Comparison of ENCODE assay signal across 7 mouse cellular contexts in the genomic region with DNA sequence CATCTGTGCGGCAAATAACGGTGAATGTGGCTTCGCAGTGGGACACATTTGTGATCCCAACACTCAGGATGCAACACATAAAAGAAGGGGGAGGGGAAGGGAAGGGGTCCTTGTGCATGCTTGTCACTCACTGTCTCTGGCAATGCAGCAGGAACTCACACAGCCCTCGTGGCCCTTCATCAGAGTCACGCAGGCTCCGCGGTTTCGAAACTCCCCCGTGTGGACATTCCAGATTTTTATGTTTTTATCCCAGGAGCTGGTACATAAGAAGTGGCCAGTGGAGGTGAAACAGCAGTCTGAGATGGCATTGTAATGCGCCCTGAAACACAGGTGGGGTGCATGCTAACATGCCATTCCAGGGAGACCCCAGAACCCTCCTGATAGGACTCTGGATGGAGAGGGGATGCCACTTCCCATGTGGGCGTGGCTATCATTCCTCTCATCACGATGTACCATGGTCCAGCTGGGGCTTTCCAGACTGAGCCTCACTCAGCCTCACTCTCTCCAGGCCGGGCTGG. TPM values are rescaled to one million over a fixed set of nuclear protein-coding genes. Genes with fewer than 3 reads are reported as not detected.
A peak's percentile ranks its signal among the peaks of the same experiment; 100 is the strongest.
DNase-seq lines count a peak whose midpoint lies in the region; ATAC-seq lines count a peak whose summit lies in the region.

No protein-coding gene starts in this region.

- H3K9ac ChIP-seq in forebrain, embryonic 13.5 days = 0 out of 2 replicates have a peak overlapping the region, but pooled peaks have one; percentile 28
- peak overlapping the region; percentile 47 for H3K9ac ChIP-seq in hindbrain, embryonic 16.5 days (ENCODE audit: low read depth, low read length)
- no peak overlapping the region for H3K9ac ChIP-seq in limb, embryonic 12.5 days (replicated peaks)
- H3K9ac ChIP-seq in midbrain, embryonic 16.5 days (ENCODE audit: low read depth, low read length) = peak overlapping the region; percentile 53; the same call in 1 of the 2 replicates

- no peaks in the 10 kb centered on the region for H3K36me3 ChIP-seq in forebrain, embryonic 13.5 days (ENCODE audit: poor library complexity, severe bottlenecking)
- no peaks in the 10 kb centered on the region for H3K36me3 ChIP-seq in hindbrain, embryonic 16.5 days (ENCODE audit: control insufficient read depth, insufficient read depth, low read length)
- no peaks in the 10 kb centered on the region for H3K36me3 ChIP-seq in limb, embryonic 12.5 days
- no peaks in the 10 kb centered on the region for H3K36me3 ChIP-seq in midbrain, embryonic 16.5 days (ENCODE audit: control insufficient read depth, insufficient read depth, low read length)

- peak; percentile 78 for ATAC-seq in forebrain, embryonic 13.5 days
- ATAC-seq in hindbrain, embryonic 16.5 days = peak; percentile 90
- ATAC-seq in limb, embryonic 12.5 days (ENCODE audit: insufficient number of reproducible peaks, insufficient read depth, low FRiP score, low TSS enrichment, low read depth) = no peak; the same call in 1 of the 2 replicates
- peak; percentile 83 for ATAC-seq in midbrain, embryonic 16.5 days

- WGBS in forebrain, embryonic 13.5 days = 5% methylated on average over 12 of the region's 13 CpGs
- WGBS in hindbrain, embryonic 16.5 days = 5% methylated on average over 13 of the region's 13 CpGs
- 10% methylated on average over 13 of the region's 13 CpGs for WGBS in limb, embryonic 12.5 days
- WGBS in midbrain, embryonic 16.5 days = 4% methylated on average over 12 of the region's 13 CpGs

- H3K27ac ChIP-seq in forebrain, embryonic 13.5 days = no peak overlapping the region
- no peak overlapping the region for H3K27ac ChIP-seq in hindbrain, embryonic 16.5 days (ENCODE audit: low read depth, low read length)
- no peak overlapping the region for H3K27ac ChIP-seq in limb, embryonic 12.5 days
- H3K27ac ChIP-seq in midbrain, embryonic 16.5 days (ENCODE audit: low read length) = peak overlapping the region; percentile 59

- peak overlapping the region; percentile 13 for H3K4me3 ChIP-seq in forebrain, embryonic 13.5 days
- peak overlapping the region; percentile 25 for H3K4me3 ChIP-seq in hindbrain, embryonic 16.5 days (ENCODE audit: low read length)
- H3K4me3 ChIP-seq in limb, embryonic 12.5 days (replicated peaks) = no peak overlapping the region
- H3K4me3 ChIP-seq in midbrain, embryonic 16.5 days (ENCODE audit: low read depth, low read length) = peak overlapping the region; percentile 29

- peak; percentile 81 for DNase-seq in R1 (ENCODE audit: low read depth, low spot score)
- DNase-seq in cerebellum, adult 11 months = peak; percentile 34
- no peak for DNase-seq in natural killer cell, adult 2 months (ENCODE audit: low spot score in 2 of 2)

- no peaks in the 10 kb centered on the region for H3K27me3 ChIP-seq in forebrain, embryonic 13.5 days
- H3K27me3 ChIP-seq in hindbrain, embryonic 16.5 days (replicated peaks; ENCODE audit: control insufficient read depth, insufficient read depth, low read length) = no peaks in the 10 kb centered on the region
- H3K27me3 ChIP-seq in limb, embryonic 12.5 days = no peaks in the 10 kb centered on the region
- H3K27me3 ChIP-seq in midbrain, embryonic 16.5 days (ENCODE audit: control insufficient read depth, insufficient read depth, low read depth, low read length) = no peaks in the 10 kb centered on the region

- no peaks in the 10 kb centered on the region for H3K4me1 ChIP-seq in forebrain, embryonic 13.5 days
- H3K4me1 ChIP-seq in hindbrain, embryonic 16.5 days (ENCODE audit: control insufficient read depth, insufficient read depth, low read depth, low read length) = no peaks in the 10 kb centered on the region; the same call in 1 of the 2 replicates
- H3K4me1 ChIP-seq in limb, embryonic 12.5 days (replicated peaks) = no peaks in the 10 kb centered on the region
- no peaks in the 10 kb centered on the region; the same call in 1 of the 2 replicates for H3K4me1 ChIP-seq in midbrain, embryonic 16.5 days (ENCODE audit: control insufficient read depth, insufficient read depth, low read length)

- no peaks in the 10 kb centered on the region for H3K9me3 ChIP-seq in forebrain, embryonic 13.5 days (replicated peaks)
- H3K9me3 ChIP-seq in hindbrain, embryonic 16.5 days (ENCODE audit: control insufficient read depth, low read length) = no peaks in the 10 kb centered on the region
- no peaks in the 10 kb centered on the region for H3K9me3 ChIP-seq in limb, embryonic 12.5 days
- no peaks in the 10 kb centered on the region for H3K9me3 ChIP-seq in midbrain, embryonic 16.5 days (replicated peaks; ENCODE audit: control insufficient read depth, low read length, poor library complexity, severe bottlenecking)

- H3K4me2 ChIP-seq in forebrain, embryonic 13.5 days = peak overlapping the region; percentile 45
- H3K4me2 ChIP-seq in hindbrain, embryonic 16.5 days (ENCODE audit: low read length) = peak overlapping the region; percentile 58
- peak overlapping the region; percentile 44 for H3K4me2 ChIP-seq in limb, embryonic 12.5 days
- H3K4me2 ChIP-seq in midbrain, embryonic 16.5 days (ENCODE audit: low read length) = peak overlapping the region; percentile 53

RNA-seq across cellular contexts. Expression of a gene that starts 36.8 kb away (rescaled TPM):
- polyA plus RNA-seq in forebrain, embryonic 13.5 days (2015; fragmentation: Nextera tagmentation; extraction: Ambion mirVana) = 23.7 and 24.1 TPM in 2 replicates
- 25.1 and 25.5 TPM in 2 replicates for polyA plus RNA-seq in hindbrain, embryonic 16.5 days (2015; fragmentation: Nextera tagmentation; extraction: Ambion mirVana)
- polyA plus RNA-seq in limb, embryonic 12.5 days (2016; fragmentation: Nextera tagmentation; extraction: Ambion mirVana) = 8.1 and 9.1 TPM in 2 replicates
- 23.9 and 25.6 TPM in 2 replicates for polyA plus RNA-seq in midbrain, embryonic 16.5 days (2015; fragmentation: Nextera tagmentation; extraction: Ambion mirVana)

Comparison
In these comparisons a context has a peak if more than half of its experiments do, and no peak if none do; other contexts are left out.
1. DNase-seq: peak in R1 (single experiment) and cerebellum, adult 11 months (single experiment); none in natural killer cell, adult 2 months (0 of 2).
2. Peak in every context shown above with its lines, with median percentiles within 50 percentile points of each other: H3K4me2 ChIP-seq.